Mouse (Mus musculus) ES-E14 (cell line): ENCODE measurements around the gene Nagk.
"Not testable (repeated sequence)": the region's sequence is repeated elsewhere in the genome, so short reads cannot be mapped to it uniquely, and the experiment has no call there.

Experiments used
- CHD2 ChIP-seq: IDR thresholded peaks from 2 replicates; pipeline ENCODE4 v1.6.1; 2014; ENCODE audit warnings: mild to moderate bottlenecking, low read depth, low read length, inconsistent platforms
- MAFK ChIP-seq: IDR thresholded peaks from 2 replicates; pipeline ENCODE4 v1.6.1; 2014; ENCODE audit warnings: mild to moderate bottlenecking, low read depth, low read length, inconsistent platforms; ENCODE audit not compliant: insufficient read depth

DNA sequence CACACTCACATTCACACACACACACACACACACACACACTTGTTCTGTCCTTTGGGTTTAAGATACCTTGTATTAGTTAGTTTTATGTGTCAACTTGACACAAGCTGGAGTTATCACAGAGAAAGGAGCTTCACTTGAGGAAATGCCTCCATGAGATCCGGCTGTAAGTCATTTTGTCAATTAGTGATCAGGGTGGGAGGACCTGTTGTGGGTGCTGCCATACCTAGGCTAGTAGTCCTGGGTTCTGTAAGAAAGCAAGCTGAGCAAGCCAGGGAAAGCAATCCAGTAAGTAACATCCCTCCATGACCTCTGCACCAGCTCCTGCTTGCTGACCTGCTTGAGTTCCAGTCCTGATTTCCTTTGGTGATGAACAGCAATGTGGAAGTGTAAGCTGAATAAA is 37.6 kb downstream of the Nagk start:
- not testable (repeated sequence) for TF ChIP-seq CHD2, MAFK
